Mouse (Mus musculus): Measurements from ENCODE around the gene Wasf3.
"Not testable (repeated sequence)": the region's sequence is repeated elsewhere in the genome, so short reads cannot be mapped to it uniquely, and the experiment has no call there.

Wasf3 gene

GRCm38 (mm10) chr5:146451592-146452254 lies 66.9 kb downstream of the Wasf3 start:
- no peak for DNase-seq

- DNase-seq: no peak
These were observed 68.8 kb downstream of the Wasf3 start for GRCm38 (mm10) chr5:146453556-146453955.

DNA sequence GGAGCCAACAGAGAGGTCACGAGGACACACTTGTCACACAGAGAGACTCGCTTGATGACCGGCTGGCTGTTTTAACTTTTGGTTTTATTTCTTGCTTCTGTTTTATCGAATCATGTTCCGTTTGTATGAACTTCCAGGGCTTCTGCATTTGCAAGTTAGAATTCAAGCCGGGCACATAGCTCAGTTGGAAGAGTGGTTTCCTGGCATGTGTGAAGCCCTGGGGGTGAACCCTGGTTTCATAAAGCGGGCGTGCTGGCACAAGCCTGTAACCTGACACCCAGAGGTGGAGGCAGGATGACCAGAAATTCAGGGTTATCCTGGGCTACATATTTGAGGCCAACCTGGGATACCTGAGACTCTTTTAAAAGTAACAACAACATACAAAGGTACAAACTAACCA lies 76.8 kb downstream of the Wasf3 start:
- DNase-seq: peak; percentile 34

DNA sequence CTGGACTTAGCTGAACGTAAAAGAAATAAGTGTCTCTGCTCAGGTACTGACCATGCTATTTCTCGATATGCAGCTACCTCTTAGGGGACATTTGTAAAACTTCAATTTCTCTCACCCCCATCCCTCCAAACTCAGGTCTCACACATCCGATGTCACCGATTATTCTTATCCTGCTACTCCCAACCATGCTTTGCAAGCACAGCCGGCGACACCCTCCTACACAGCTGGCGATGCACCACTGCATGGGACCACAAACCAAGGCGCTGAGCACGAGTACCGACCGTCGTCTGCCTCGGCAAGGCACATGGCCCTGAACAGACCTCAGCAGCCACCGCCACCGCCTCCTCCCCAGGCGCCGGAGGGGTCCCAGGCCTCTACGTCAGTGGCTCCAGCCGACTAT lies 81.9 kb downstream of the Wasf3 start:
- DNase-seq: no peak

- DNase-seq: no peak
These were observed 83.5 kb downstream of the Wasf3 start for GRCm38 (mm10) chr5:146468311-146468710.

DNA sequence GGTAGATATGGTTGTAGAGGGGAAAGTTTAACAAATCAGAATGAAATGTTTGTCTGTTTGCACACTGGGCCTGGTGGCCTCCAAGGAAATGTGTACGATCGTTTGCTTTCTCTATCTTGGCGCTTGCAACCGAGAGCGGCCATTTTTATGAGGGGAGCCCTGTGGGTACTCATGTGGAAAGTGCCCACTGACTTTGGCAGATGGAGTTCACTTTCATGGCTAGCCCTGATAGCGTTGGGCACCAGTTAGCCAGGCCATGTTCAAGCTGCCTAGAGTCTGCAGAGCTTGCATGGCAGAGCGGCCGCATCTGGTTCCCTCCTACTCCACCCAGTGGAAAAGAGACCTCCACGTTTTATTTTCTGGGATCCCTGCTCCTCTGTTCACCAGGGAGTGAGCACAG lies 86.0 kb downstream of the Wasf3 start:
- DNase-seq: no peak

DNA sequence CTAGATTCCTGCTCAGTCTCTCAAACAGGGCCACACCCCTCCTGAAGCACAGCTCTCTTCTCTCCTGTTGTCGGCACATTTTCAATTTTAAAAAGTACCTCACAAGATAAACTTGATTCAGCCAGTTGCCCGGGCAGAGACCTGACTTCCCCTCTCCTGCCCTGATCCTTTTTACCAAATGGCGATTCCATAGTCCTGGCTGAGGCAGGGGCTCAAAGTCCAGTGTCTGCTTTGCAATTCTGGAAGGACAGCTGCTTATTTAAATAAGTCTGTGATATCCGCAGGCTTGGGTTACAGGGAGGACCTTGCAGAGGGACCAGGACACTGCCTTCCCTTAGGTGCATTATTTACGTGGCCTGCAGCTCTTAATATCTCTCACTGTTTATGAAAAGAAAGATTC lies 86.5 kb downstream of the Wasf3 start:
- DNase-seq: no peak

GRCm38 (mm10) chr5:146471821-146472220 lies 87.0 kb downstream of the Wasf3 start:
- no peak for DNase-seq

GRCm38 (mm10) chr5:146479564-146479963 lies 94.8 kb downstream of the Wasf3 start:
- DNase-seq: peak; percentile 49

GRCm38 (mm10) chr5:146481665-146482064 lies 96.9 kb downstream of the Wasf3 start, which contains the start of gene Gm6408:
Gene Gm6408 (plus strand): TSS chr5:146481965.
- DNase-seq: not testable (repeated sequence)

GRCm38 (mm10) chr5:146488959-146489358 lies 104.2 kb downstream of the Wasf3 start:
- DNase-seq: peak; percentile 47

DNA sequence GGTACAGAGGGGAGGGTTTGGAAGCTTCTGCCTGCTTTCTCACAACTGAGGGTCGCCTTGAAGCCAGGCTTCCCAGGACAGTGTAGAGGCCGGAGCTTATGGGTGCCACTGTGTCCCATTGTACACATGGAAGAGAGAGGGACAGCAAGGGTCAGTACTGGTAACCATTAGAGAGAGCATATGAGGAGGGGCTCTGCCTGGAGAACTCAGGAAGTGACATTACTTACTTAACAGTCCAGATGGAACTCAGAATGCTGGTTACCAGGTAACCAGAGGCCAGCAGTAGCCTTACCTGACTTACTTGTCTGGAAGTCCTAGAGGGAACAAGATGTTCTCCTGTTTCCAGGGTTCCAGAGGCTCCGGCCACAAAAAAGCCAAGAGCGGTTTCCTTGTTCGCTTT lies 106.3 kb downstream of the Wasf3 start, which contains the start of gene Gm6370:
Gm6370 (plus strand) TSS at position 301 of the 400 bp plus-strand sequence.
- not testable (repeated sequence) for DNase-seq

DNA sequence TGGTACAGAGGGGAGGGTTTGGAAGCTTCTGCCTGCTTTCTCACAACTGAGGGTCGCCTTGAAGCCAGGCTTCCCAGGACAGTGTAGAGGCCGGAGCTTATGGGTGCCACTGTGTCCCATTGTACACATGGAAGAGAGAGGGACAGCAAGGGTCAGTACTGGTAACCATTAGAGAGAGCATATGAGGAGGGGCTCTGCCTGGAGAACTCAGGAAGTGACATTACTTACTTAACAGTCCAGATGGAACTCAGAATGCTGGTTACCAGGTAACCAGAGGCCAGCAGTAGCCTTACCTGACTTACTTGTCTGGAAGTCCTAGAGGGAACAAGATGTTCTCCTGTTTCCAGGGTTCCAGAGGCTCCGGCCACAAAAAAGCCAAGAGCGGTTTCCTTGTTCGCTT lies 117.3 kb downstream of the Wasf3 start, which contains the start of gene 4930449I24Rik:
4930449I24Rik (plus strand) TSS at position 301 of the 400 bp plus-strand sequence.
- DNase-seq: not testable (repeated sequence)

DNA sequence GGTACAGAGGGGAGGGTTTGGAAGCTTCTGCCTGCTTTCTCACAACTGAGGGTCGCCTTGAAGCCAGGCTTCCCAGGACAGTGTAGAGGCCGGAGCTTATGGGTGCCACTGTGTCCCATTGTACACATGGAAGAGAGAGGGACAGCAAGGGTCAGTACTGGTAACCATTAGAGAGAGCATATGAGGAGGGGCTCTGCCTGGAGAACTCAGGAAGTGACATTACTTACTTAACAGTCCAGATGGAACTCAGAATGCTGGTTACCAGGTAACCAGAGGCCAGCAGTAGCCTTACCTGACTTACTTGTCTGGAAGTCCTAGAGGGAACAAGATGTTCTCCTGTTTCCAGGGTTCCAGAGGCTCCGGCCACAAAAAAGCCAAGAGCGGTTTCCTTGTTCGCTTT lies 129.0 kb downstream of the Wasf3 start, which contains the start of gene Gm3402:
Gm3402 (plus strand) TSS at position 301 of the 400 bp plus-strand sequence.
- DNase-seq: not testable (repeated sequence)
